Mouse (Mus musculus) CH12.LX (cell line): ENCODE results near the gene Als2cr12. TPM values are rescaled to one million over a fixed set of nuclear protein-coding genes. Genes with fewer than 3 reads are reported as not detected.

Experiments used
- DNase-seq: peaks from one replicate; pipeline ENCODE4 v3.0.0-alpha.2; 2013; ENCODE audit errors: extremely low read depth
- H3K27ac ChIP-seq: 2 replicates; pipeline ENCODE4 v1.5.1; 2012; ENCODE audit warnings: low read depth, mild to moderate bottlenecking, control low read depth, moderate library complexity; ENCODE audit not compliant: insufficient read depth
- H3K27me3 ChIP-seq: replicated peaks from 2 replicates; pipeline ENCODE3; 2012; ENCODE audit warnings: inconsistent platforms
- H3K36me3 ChIP-seq, 2 experiments: replicated peaks in 1 of 2; 2 replicates each; pipeline versions ENCODE3 to v1.6.1; 2012; ENCODE audit warnings: inconsistent platforms in 1 of 2, low read length in 1 of 2, mild to moderate bottlenecking in 1 of 2, mixed read lengths in 1 of 2, moderate library complexity in 1 of 2; ENCODE audit not compliant: control insufficient read depth in 1 of 2, insufficient read depth in 1 of 2
- H3K4me1 ChIP-seq, 2 experiments: 2 replicates each; pipeline ENCODE4 v1.6.1; 2012; ENCODE audit warnings: inconsistent platforms in 1 of 2, moderate library complexity in 1 of 2; ENCODE audit not compliant: insufficient read depth in 2 of 2, control insufficient read depth in 1 of 2
- H3K4me2 ChIP-seq: 2 replicates; pipeline ENCODE4 v1.6.1; 2012; ENCODE audit warnings: low read depth, mild to moderate bottlenecking, control low read depth; ENCODE audit not compliant: poor library complexity, insufficient read depth, severe bottlenecking
- H3K4me3 ChIP-seq, 3 experiments: fragments of 150-350 bp in 1 of 3; sonication (generic) in 1 of 3; replicated peaks in 1 of 3; 2 replicates each; pipeline versions ENCODE3 to v1.5.1; 2011 to 2012; ENCODE audit warnings: low read depth in 2 of 3, low read length in 2 of 3, mild to moderate bottlenecking in 2 of 3, moderate library complexity in 2 of 3, control low read depth in 1 of 3, improper control_type of control experiment in 1 of 3, inconsistent platforms in 1 of 3, mixed read lengths in 1 of 3; ENCODE audit not compliant: poor library complexity in 1 of 3
- H3K79me2 ChIP-seq: replicated peaks from 2 replicates; pipeline ENCODE4 v1.6.1; 2012; ENCODE audit warnings: mild to moderate bottlenecking, moderate library complexity; ENCODE audit not compliant: control insufficient read depth, poor library complexity, insufficient read depth, severe bottlenecking; ENCODE audit errors: extremely low read depth
- H3K9ac ChIP-seq: 2 replicates; pipeline ENCODE4 v1.6.1; 2012; ENCODE audit warnings: low read depth, mild to moderate bottlenecking, control low read depth, moderate library complexity; ENCODE audit not compliant: insufficient read depth
- H3K9me3 ChIP-seq: replicated peaks from 2 replicates; pipeline ENCODE3; 2012; ENCODE audit warnings: low read length, inconsistent platforms, mixed read lengths
- BHLHE40 ChIP-seq: IDR thresholded peaks from 2 replicates; pipeline ENCODE4 v1.6.1; 2011; ENCODE audit warnings: mild to moderate bottlenecking, low read depth, low read length, improper control_type of control experiment
- CHD2 ChIP-seq: IDR thresholded peaks from 2 replicates; pipeline ENCODE4 v1.6.1; 2011; ENCODE audit warnings: low read length, improper control_type of control experiment
- CTCF ChIP-seq, 2 experiments: IDR thresholded peaks in 1 of 2; conservative IDR thresholded peaks in 1 of 2; 2 replicates each; pipeline ENCODE4 v1.5.1; 2011 to 2012; ENCODE audit warnings: low read depth in 2 of 2, low read length in 2 of 2, improper control_type of control experiment in 1 of 2, inconsistent platforms in 1 of 2, mild to moderate bottlenecking in 1 of 2, moderate library complexity in 1 of 2
- E2F4 ChIP-seq: IDR thresholded peaks from 2 replicates; pipeline ENCODE4 v1.6.1; 2011; ENCODE audit warnings: low read depth, low read length, improper control_type of control experiment; ENCODE audit not compliant: insufficient replicate concordance
- EP300 ChIP-seq: IDR thresholded peaks from 2 replicates; pipeline ENCODE4 v1.6.1; 2011; ENCODE audit warnings: low read length, improper control_type of control experiment
- ETS1 ChIP-seq: conservative IDR thresholded peaks from 2 replicates; pipeline ENCODE4 v1.6.1; 2012; ENCODE audit warnings: low read depth, mild to moderate bottlenecking, inconsistent platforms, low read length, improper control_type of control experiment, moderate library complexity
- HCFC1 ChIP-seq: IDR thresholded peaks from 2 replicates; pipeline ENCODE4 v1.6.1; 2012; ENCODE audit warnings: low read depth, mild to moderate bottlenecking, inconsistent platforms, low read length, improper control_type of control experiment
- IRF4 ChIP-seq: IDR thresholded peaks from 2 replicates; pipeline ENCODE4 v1.6.1; 2014; ENCODE audit warnings: low read depth, mild to moderate bottlenecking, inconsistent platforms, low read length, improper control_type of control experiment
- JUN ChIP-seq: IDR thresholded peaks from 2 replicates; pipeline ENCODE4 v1.6.1; 2011; ENCODE audit warnings: low read depth, mild to moderate bottlenecking, low read length, improper control_type of control experiment, moderate library complexity; ENCODE audit not compliant: insufficient read depth
- JUND ChIP-seq: conservative IDR thresholded peaks from 2 replicates; pipeline ENCODE4 v1.6.1; 2011; ENCODE audit warnings: low read depth, low read length, improper control_type of control experiment
- KAT2A ChIP-seq: IDR thresholded peaks from 2 replicates; pipeline ENCODE4 v1.6.1; 2012; ENCODE audit warnings: low read length, improper control_type of control experiment, inconsistent platforms; ENCODE audit not compliant: insufficient replicate concordance
- MAFK ChIP-seq: IDR thresholded peaks from 2 replicates; pipeline ENCODE4 v1.6.1; 2011; ENCODE audit warnings: low read length, improper control_type of control experiment; ENCODE audit not compliant: insufficient replicate concordance
- MAX ChIP-seq: IDR thresholded peaks from 2 replicates; pipeline ENCODE4 v1.6.1; 2011; ENCODE audit warnings: low read length, improper control_type of control experiment
- MXI1 ChIP-seq: IDR thresholded peaks from 2 replicates; pipeline ENCODE4 v1.6.1; 2011; ENCODE audit warnings: mild to moderate bottlenecking, low read depth, low read length, improper control_type of control experiment
- NELFE ChIP-seq: IDR thresholded peaks from 2 replicates; pipeline ENCODE4 v1.6.1; 2011; ENCODE audit warnings: low read depth, low read length, improper control_type of control experiment
- PAX5 ChIP-seq: IDR thresholded peaks from 2 replicates; pipeline ENCODE4 v1.6.1; 2012; ENCODE audit warnings: low read length, inconsistent platforms, mixed read lengths
- POLR2AphosphoS2 ChIP-seq: IDR thresholded peaks from 2 replicates; pipeline ENCODE4 v1.6.1; 2011; ENCODE audit warnings: low read depth, low read length, improper control_type of control experiment
- RAD21 ChIP-seq: IDR thresholded peaks from 2 replicates; pipeline ENCODE4 v1.6.1; 2011; ENCODE audit warnings: low read depth, mild to moderate bottlenecking, low read length, improper control_type of control experiment, moderate library complexity
- RCOR1 ChIP-seq: conservative IDR thresholded peaks from 2 replicates; pipeline ENCODE4 v1.6.1; 2012; ENCODE audit warnings: low read depth, mild to moderate bottlenecking, inconsistent platforms, low read length, improper control_type of control experiment
- SIN3A ChIP-seq: IDR thresholded peaks from 2 replicates; pipeline ENCODE4 v1.6.1; 2012; ENCODE audit warnings: low read length, improper control_type of control experiment, inconsistent platforms
- TBP ChIP-seq: conservative IDR thresholded peaks from 2 replicates; pipeline ENCODE4 v1.6.1; 2011; ENCODE audit warnings: low read depth, low read length, improper control_type of control experiment
- ZC3H11A ChIP-seq: IDR thresholded peaks from 2 replicates; pipeline ENCODE4 v1.6.1; 2012; ENCODE audit warnings: low read depth, mild to moderate bottlenecking, inconsistent platforms, low read length, improper control_type of control experiment
- ZMIZ1 ChIP-seq: IDR thresholded peaks from 2 replicates; pipeline ENCODE4 v1.6.1; 2012; ENCODE audit warnings: low read depth, mild to moderate bottlenecking, inconsistent platforms, low read length, improper control_type of control experiment
- ZNF384 ChIP-seq: IDR thresholded peaks from 2 replicates; pipeline ENCODE4 v1.6.1; 2012; ENCODE audit warnings: low read depth, low read length, improper control_type of control experiment, inconsistent platforms
- dilution Hi-C: fragments of 300-500 bp; cut with MboI; formaldehyde crosslinking; loops from 2 replicates; pipeline ENCODE4 v1.14.3; 2020; ENCODE audit warnings: low sequenced_read_pairs; ENCODE audit not compliant: extremely low pct_unique_long_range_greater_than_20kb, extremely low pct_ligation_motif_present
- in situ Hi-C: fragments of 300-500 bp; cut with MboI; formaldehyde crosslinking; loops from 3 replicates; pipeline ENCODE4 v1.14.3; 2019; ENCODE audit warnings: low sequenced_read_pairs, low pct_ligation_motif_present, low pct_unique_long_range_greater_than_20kb, mixed read lengths
- polyA plus RNA-seq: library from polyadenylated mRNA; unstranded; fragments of >175 nt; gene quantifications from 2 replicates; pipeline ENCODE4 v1.2.1, GENCODE M21; 2012; ENCODE audit warnings: low read depth; ENCODE audit not compliant: insufficient read length
- total RNA-seq, 2 experiments: library from RNA; depleted of rRNA; stranded (reverse); fragments of 300-350 nt in 1 of 2; fragments of >200 nt in 1 of 2; gene quantifications; 2 replicates each; pipeline ENCODE4 v1.2.3; 2012 to 2014

Gene Als2cr12
- total and polyA plus RNA-seq, 3 experiments: 0.33 TPM; not detected in 2

- Histone ChIP-seq H3K36me3 (peaks cover 17 to 42% of the 10 kb centered on the region in 2 experiments), H3K27ac (peak overlapping the region; percentile 61; the same call in 1 of the 2 replicates), H3K4me3 (no peak overlapping the region), H3K4me2 (no peak overlapping the region), H3K9me3 (no peaks in the 10 kb centered on the region), H3K27me3 (no peaks in the 10 kb centered on the region), H3K4me1 (peaks cover 11 to 52% of the 10 kb centered on the region in 2 experiments), H3K9ac (no peak overlapping the region), H3K79me2 (peaks cover 29% of the 10 kb centered on the region)
- dilution Hi-C loops (no loop called here), in situ Hi-C loops (no loop called here)
- TF ChIP-seq KAT2A: no peak
- no peak for TF ChIP-seq SIN3A
- TF ChIP-seq TBP: no peak
- no peak for TF ChIP-seq BHLHE40
- TF ChIP-seq CTCF (conservative IDR thresholded peaks at IDR 0.05 in 1 of 2, IDR thresholded peaks at IDR 0.05 in 1 of 2; ENCODE audit: low read depth in 2 of 2, low read length in 2 of 2): no peak
- no peak for TF ChIP-seq PAX5
- TF ChIP-seq IRF4: no peak
- TF ChIP-seq RAD21: no peak
- TF ChIP-seq MAX: no peak
- no peak for TF ChIP-seq JUND
- no peak for TF ChIP-seq CHD2
- TF ChIP-seq MAFK: no peak
- TF ChIP-seq E2F4: no peak
- TF ChIP-seq RCOR1: no peak
- TF ChIP-seq MXI1: no peak
- no peak for TF ChIP-seq HCFC1
- TF ChIP-seq ZMIZ1: no peak
- DNase-seq: no peak
Observed at GRCm38 (mm10) chr1:58716883-58717220, 21.1 kb upstream of the Als2cr12 start.

GRCm38 (mm10) chr1:58716162-58716882 is 20.5 kb upstream of the Als2cr12 start:
- Histone ChIP-seq H3K9ac (peak overlapping the region; percentile 31; the same call in 1 of the 2 replicates), H3K4me3 (no peak overlapping the region), H3K4me1 (peaks cover 6 to 47% of the 10 kb centered on the region in 2 experiments; a peak in 3 of 4 replicates), H3K79me2 (peaks cover 29% of the 10 kb centered on the region), H3K9me3 (no peaks in the 10 kb centered on the region), H3K36me3 (peaks cover 17 to 42% of the 10 kb centered on the region in 2 experiments), H3K4me2 (peak overlapping the region; percentile 42; the same call in 1 of the 2 replicates), H3K27me3 (no peaks in the 10 kb centered on the region), H3K27ac (peak overlapping the region; percentile 47)
- no peak for TF ChIP-seq NELFE
- TF ChIP-seq POLR2AphosphoS2: no peak
- TF ChIP-seq ZC3H11A: no peak
- no peak for TF ChIP-seq HCFC1
- 0 out of 2 replicates have a peak, but pooled peaks have one; percentile 21 for TF ChIP-seq ZNF384
- TF ChIP-seq RAD21: no peak
- no peak for TF ChIP-seq TBP
- no peak for TF ChIP-seq EP300
- TF ChIP-seq JUN: no peak
- no peak for TF ChIP-seq SIN3A
- TF ChIP-seq ETS1: 0 out of 2 replicates have a peak, but pooled peaks have one; percentile 24
- DNase-seq: no peak
- dilution Hi-C loops (no loop called here), in situ Hi-C loops (no loop called here)
